ENCODE assay signal across 8 mouse cellular contexts in the genomic region with DNA sequence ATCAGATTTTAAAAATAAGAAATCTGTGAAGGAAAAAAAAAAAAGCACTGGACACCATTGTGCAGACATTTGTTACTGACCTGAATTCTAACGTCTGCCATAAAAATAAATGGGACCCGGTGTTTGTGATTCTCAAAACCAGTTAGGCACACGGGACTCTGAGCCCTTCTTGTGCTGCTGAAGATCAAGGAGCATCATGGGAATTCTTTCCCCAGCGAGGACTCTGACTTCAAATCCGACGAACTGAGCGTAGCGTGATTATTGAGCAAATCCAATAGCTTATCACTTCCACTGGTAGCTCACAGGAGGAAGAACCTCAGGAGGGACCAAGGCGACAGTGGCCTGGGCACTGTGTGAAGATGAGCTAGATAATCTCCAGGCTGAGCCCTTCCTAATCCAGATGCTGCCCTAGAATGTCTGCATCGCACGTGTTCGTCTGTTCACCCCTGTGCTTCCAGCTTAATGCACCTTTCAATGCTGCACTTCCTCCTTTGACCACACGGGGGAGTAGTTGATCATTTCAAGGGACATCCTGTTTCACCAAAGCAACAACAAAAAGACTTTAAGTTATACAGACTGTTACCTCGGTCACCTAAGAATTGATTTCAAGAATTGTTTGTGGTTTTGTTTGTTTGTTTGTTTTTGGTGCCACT. TPM values are rescaled to one million over a fixed set of nuclear protein-coding genes. Genes with fewer than 3 reads are reported as not detected.
DNase-seq lines count a peak whose midpoint lies in the region; ATAC-seq and TF ChIP-seq lines count a peak whose summit lies in the region.

No protein-coding gene starts in this region.

- DNase-seq in adrenal gland, postnatal 4 days (ENCODE audit: low spot score in 2 of 2): peak; percentile 23 to 54
- DNase-seq in heart, postnatal 0 days (ENCODE audit: low spot score): peak; percentile 62
- peak; percentile 82 for DNase-seq in layer of hippocampus, adult 11-12 months (ENCODE audit: low spot score)
- DNase-seq in lung, postnatal 25 days (ENCODE audit: low spot score): peak; percentile 61
- peak; percentile 87 to 92 for DNase-seq in right cerebral cortex, adult 2 months (ENCODE audit: low spot score in 2 of 2)
- DNase-seq in urinary bladder, postnatal 10 days (ENCODE audit: low spot score): peak; percentile 28

- no peak overlapping the region for H3K4me3 ChIP-seq in ES-Bruce4 (ENCODE audit: low read depth, low read length)
- no peak overlapping the region for H3K4me3 ChIP-seq in embryonic facial prominence, embryonic 12.5 days
- H3K4me3 ChIP-seq in heart, postnatal 0 days (ENCODE audit: low read depth, low read length): no peak overlapping the region

- no peak for ATAC-seq in embryonic facial prominence, embryonic 12.5 days (ENCODE audit: insufficient number of reproducible peaks, insufficient read depth, low FRiP score, low TSS enrichment)
- no peak for ATAC-seq in heart, postnatal 0 days (ENCODE audit: insufficient read depth, low read depth)

- no peaks in the 10 kb centered on the region for H3K4me1 ChIP-seq in ES-Bruce4 (ENCODE audit: control insufficient read depth, insufficient read depth, low read length)
- no peaks in the 10 kb centered on the region for H3K4me1 ChIP-seq in embryonic facial prominence, embryonic 12.5 days
- H3K4me1 ChIP-seq in heart, postnatal 0 days (ENCODE audit: control insufficient read depth, insufficient read depth): no peaks in the 10 kb centered on the region

- no peaks in the 10 kb centered on the region for H3K9me3 ChIP-seq in ES-Bruce4 (replicated peaks; ENCODE audit: control insufficient read depth, insufficient read depth, low read length, poor library complexity, severe bottlenecking)
- no peaks in the 10 kb centered on the region for H3K9me3 ChIP-seq in embryonic facial prominence, embryonic 12.5 days
- H3K9me3 ChIP-seq in heart, postnatal 0 days (replicated peaks; ENCODE audit: control insufficient read depth, low read length): no peaks in the 10 kb centered on the region

- 46% methylated on average over 14 of the region's 14 CpGs for WGBS in embryonic facial prominence, embryonic 12.5 days
- 41% methylated on average over 14 of the region's 14 CpGs for WGBS in heart, postnatal 0 days

- H3K4me2 ChIP-seq in embryonic facial prominence, embryonic 12.5 days (replicated peaks): 0 out of 2 replicates have a peak overlapping the region, but pooled peaks have one; percentile 13
- H3K4me2 ChIP-seq in heart, postnatal 0 days (ENCODE audit: low read depth, low read length): no peak overlapping the region

- H3K27ac ChIP-seq in ES-Bruce4 (ENCODE audit: insufficient read depth, low read length): no peak overlapping the region
- no peak overlapping the region for H3K27ac ChIP-seq in embryonic facial prominence, embryonic 12.5 days
- H3K27ac ChIP-seq in heart, postnatal 0 days (ENCODE audit: low read depth): no peak overlapping the region

- no peaks in the 10 kb centered on the region for H3K27me3 ChIP-seq in ES-Bruce4 (ENCODE audit: control insufficient read depth, insufficient read depth, low read length, poor library complexity, severe bottlenecking)
- no peaks in the 10 kb centered on the region for H3K27me3 ChIP-seq in embryonic facial prominence, embryonic 12.5 days
- no peaks in the 10 kb centered on the region for H3K27me3 ChIP-seq in heart, postnatal 0 days (ENCODE audit: control insufficient read depth, insufficient read depth, low read length)

- no peak for TF ChIP-seq EP300 in ES-Bruce4 (IDR thresholded peaks at IDR 0.05; ENCODE audit: insufficient read depth, low read depth, low read length)
- TF ChIP-seq EP300 in heart, postnatal 0 days (IDR thresholded peaks at IDR 0.05; ENCODE audit: low read depth): no peak

- peak; percentile 52 for TF ChIP-seq CTCF in ES-Bruce4 (IDR thresholded peaks at IDR 0.05; ENCODE audit: low read depth, low read length)
- TF ChIP-seq CTCF in heart, postnatal 0 days (IDR thresholded peaks at IDR 0.05; ENCODE audit: low read depth): peak; percentile 98

- H3K9ac ChIP-seq in ES-Bruce4 (ENCODE audit: low read depth, poor library complexity, severe bottlenecking): no peak overlapping the region
- no peak overlapping the region for H3K9ac ChIP-seq in embryonic facial prominence, embryonic 12.5 days
- H3K9ac ChIP-seq in heart, postnatal 0 days (replicated peaks; ENCODE audit: low read depth, low read length): no peak overlapping the region

- H3K36me3 ChIP-seq in ES-Bruce4 (ENCODE audit: control insufficient read depth, insufficient read depth, low read length, poor library complexity, severe bottlenecking): no peaks in the 10 kb centered on the region
- peaks cover 7% of the 10 kb centered on the region; the same call in 1 of the 2 replicates for H3K36me3 ChIP-seq in embryonic facial prominence, embryonic 12.5 days
- peaks cover 33% of the 10 kb centered on the region for H3K36me3 ChIP-seq in heart, postnatal 0 days (replicated peaks; ENCODE audit: control insufficient read depth, insufficient read depth, low read length)

- no peak for TF ChIP-seq POLR2A in ES-Bruce4 (IDR thresholded peaks at IDR 0.05; ENCODE audit: insufficient read depth, low read length)

RNA-seq across cellular contexts. Expression of a gene that starts 31.9 kb away (rescaled TPM):
- polyA plus RNA-seq in ES-Bruce4 (2011; ENCODE audit: insufficient read depth, insufficient read length, low read depth, missing spikeins): 8.1 and 9.3 TPM in 2 replicates
- 1 to 10 TPM; 8.6 to 10.0 TPM for total RNA-seq in adrenal gland, postnatal 4 days (2021)
- 29.1 and 31.3 TPM in 2 replicates for polyA plus RNA-seq in embryonic facial prominence, embryonic 12.5 days (2016; fragmentation: Nextera tagmentation; extraction: Ambion mirVana)
- 7.0 and 8.3 TPM in 2 replicates for total RNA-seq in heart, postnatal 0 days (2014; rRNA removed; ENCODE audit: low replicate concordance)
- 39.5 and 43.7 TPM in 2 replicates for polyA plus RNA-seq in heart, postnatal 0 days (2015; fragmentation: Nextera tagmentation; extraction: Ambion mirVana)

RNA-seq across cellular contexts. Expression of a gene that starts 32.1 kb away (rescaled TPM):
- polyA plus RNA-seq in ES-Bruce4 (2011; ENCODE audit: insufficient read depth, insufficient read length, low read depth, missing spikeins): 7.4 and 8.7 TPM in 2 replicates
- 10 to 100 TPM in 1 of 2 experiments, 1 to 10 TPM in 1; 9.8 to 13.5 TPM for total RNA-seq in adrenal gland, postnatal 4 days (2021)
- polyA plus RNA-seq in embryonic facial prominence, embryonic 12.5 days (2016; fragmentation: Nextera tagmentation; extraction: Ambion mirVana): 56.7 and 66.0 TPM in 2 replicates
- 2.4 and 7.9 TPM in 2 replicates for total RNA-seq in heart, postnatal 0 days (2014; rRNA removed; ENCODE audit: low replicate concordance)
- polyA plus RNA-seq in heart, postnatal 0 days (2015; fragmentation: Nextera tagmentation; extraction: Ambion mirVana): 7.8 and 10.9 TPM in 2 replicates

Comparison
In these comparisons a context has a peak if more than half of its experiments do, and no peak if none do; other contexts are left out.
1. DNase-seq: peak in every context shown above with its lines; median percentile 90 in right cerebral cortex, adult 2 months; 82 in layer of hippocampus, adult 11-12 months; 62 in heart, postnatal 0 days; 61 in lung, postnatal 25 days; 38 in adrenal gland, postnatal 4 days; 28 in urinary bladder, postnatal 10 days.